Comparison of ENCODE assay signal across 18 mouse cellular contexts in the genomic region with DNA sequence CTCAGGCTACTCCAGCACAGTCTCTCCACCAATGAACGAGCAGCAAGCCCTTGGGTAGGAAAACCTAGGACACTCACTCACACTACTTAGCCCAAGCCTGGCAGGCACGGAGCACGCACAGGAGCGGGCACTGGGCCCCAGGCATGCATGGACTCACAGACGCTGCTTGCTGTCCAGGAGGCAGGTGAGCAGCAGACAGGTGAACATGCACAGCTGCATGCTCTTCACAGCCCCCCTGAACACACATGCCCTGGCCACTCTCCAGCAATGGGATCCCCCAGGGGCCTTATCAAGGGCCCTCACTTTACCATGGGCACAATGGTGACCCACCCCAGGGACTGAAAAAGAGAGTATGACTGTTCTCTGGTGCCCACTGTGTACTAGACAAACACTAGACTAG. TPM values are rescaled to one million over a fixed set of nuclear protein-coding genes. Genes with fewer than 3 reads are reported as not detected.
"Had no signal": no experiment of that assay in that cellular context is flagged by ENCODE, and none has a peak within 500 bp of the region (broad histone marks: within the 10 kb centered on the region; RNA-seq: fewer than 3 reads in every experiment).

No protein-coding gene starts in this region.

- H3K27ac ChIP-seq: midbrain, embryonic 12.5 days; neural tube, embryonic 13.5 days; neural tube, embryonic 15.5 days had no signal

- ATAC-seq: midbrain, embryonic 16.5 days had no signal

- H3K9ac ChIP-seq: lung, embryonic 14.5 days; midbrain, embryonic 12.5 days; neural tube, embryonic 13.5 days; neural tube, embryonic 15.5 days had no signal

- H3K4me2 ChIP-seq: lung, embryonic 14.5 days; midbrain, embryonic 12.5 days; neural tube, embryonic 13.5 days; neural tube, embryonic 15.5 days had no signal

- H3K36me3 ChIP-seq: midbrain, embryonic 12.5 days; neural tube, embryonic 13.5 days; neural tube, embryonic 15.5 days had no signal

- H3K4me3 ChIP-seq: midbrain, embryonic 10.5 days; midbrain, embryonic 12.5 days; myocyte; neural tube, embryonic 13.5 days; neural tube, embryonic 15.5 days had no signal

- H3K9me3 ChIP-seq: midbrain, embryonic 10.5 days; midbrain, embryonic 12.5 days; neural tube, embryonic 13.5 days; neural tube, embryonic 15.5 days had no signal

- DNase-seq: lung, adult 18-20 months; lung, embryonic 14.5 days; lung, postnatal 10 days; lung, postnatal 4 days; midbrain, embryonic 14.5 days; retina, postnatal 1 day; right cerebral cortex, adult 18-20 months; right cerebral cortex, postnatal 25 days; right cerebral cortex, postnatal 4 days; spleen, adult 18-20 months; thymus, adult 18-20 months had no signal

- H3K27me3 ChIP-seq: midbrain, embryonic 12.5 days; neural tube, embryonic 13.5 days; neural tube, embryonic 15.5 days had no signal

RNA-seq across cellular contexts. Expression of a gene that starts 23.2 kb away (rescaled TPM):
- total RNA-seq: megakaryocyte-erythroid progenitor cell, adult 5-6 weeks had no signal
